Mouse (Mus musculus) hindbrain, postnatal 0 days (tissue): ENCODE data around the gene Hoxc9. TPM values are rescaled to one million over a fixed set of nuclear protein-coding genes. Genes with fewer than 3 reads are reported as not detected.
A peak's percentile ranks its signal among the peaks of the same experiment; 100 is the strongest.

Experiments
- ATAC-seq: fragments of 200-750 bp; cut with Nextera tagmentation; 2 replicates; pipeline ENCODE4 v1.8.0; 2017; ENCODE audit warnings: mild to moderate bottlenecking, moderate TSS enrichment, moderate library complexity
- DNase-seq: peaks from one replicate; pipeline ENCODE4 v3.0.0-alpha.2; 2015; ENCODE audit warnings: low spot score
- H3K27ac ChIP-seq: fragments of 300-500 bp; sonication (generic); 2 replicates; pipeline ENCODE4 v1.5.1; 2014; ENCODE audit warnings: mild to moderate bottlenecking
- H3K27me3 ChIP-seq: fragments of 300-500 bp; sonication (generic); 2 replicates; pipeline ENCODE4 v1.6.1; 2014; ENCODE audit warnings: low read length, mixed read lengths; ENCODE audit not compliant: insufficient read depth
- H3K36me3 ChIP-seq: fragments of 300-500 bp; sonication (generic); 2 replicates; pipeline ENCODE4 v1.6.1; 2014; ENCODE audit warnings: low read length, mixed read lengths; ENCODE audit not compliant: insufficient read depth
- H3K4me1 ChIP-seq: fragments of 300-500 bp; sonication (generic); 2 replicates; pipeline ENCODE4 v1.6.1; 2014; ENCODE audit warnings: antibody characterized with exemption, low read length, mixed read lengths; ENCODE audit not compliant: insufficient read depth
- H3K4me2 ChIP-seq: fragments of 300-500 bp; sonication (generic); 2 replicates; pipeline ENCODE4 v1.6.1; 2014; ENCODE audit warnings: low read depth, mild to moderate bottlenecking, low read length, moderate library complexity, mixed read lengths
- H3K4me3 ChIP-seq: fragments of 300-500 bp; sonication (generic); 2 replicates; pipeline ENCODE4 v1.5.1; 2014; ENCODE audit warnings: low read length
- H3K9ac ChIP-seq: fragments of 300-500 bp; sonication (generic); replicated peaks from 2 replicates; pipeline ENCODE4 v1.6.1; 2014; ENCODE audit warnings: mild to moderate bottlenecking, low read length, moderate library complexity, mixed read lengths
- H3K9me3 ChIP-seq: fragments of 300-500 bp; sonication (generic); 2 replicates; pipeline ENCODE4 v1.6.1; 2016; ENCODE audit warnings: low read length, mixed read lengths
- CTCF ChIP-seq: IDR thresholded peaks from 2 replicates; pipeline ENCODE4 v1.5.1; 2016; ENCODE audit warnings: antibody characterized with exemption, control low read depth, low read depth
- WGBS: fragments of 180-500 bp; shearing (Covaris S2); extraction: QIAGEN DNeasy Blood & Tissue Kit; methylation state at CpG from one replicate; pipeline ENCODE4 v1.1.7; 2014; 5-methylcytosine and 5-hydroxymethylcytosine counted together
- polyA plus RNA-seq: library from polyadenylated mRNA; unstranded; fragments of >200 nt; fragmentation: Nextera tagmentation; extraction: Ambion mirVana; gene quantifications from 2 replicates; pipeline ENCODE4 v1.2.1, GENCODE M21; 2015
- total RNA-seq: library from RNA; depleted of rRNA; stranded (reverse); fragments of >200 nt; gene quantifications from 2 replicates; pipeline ENCODE4 v1.2.3, GENCODE M21; 2014

Gene Hoxc9
- total and polyA plus RNA-seq, 2 experiments from 2014 or later, result not detected

- no peak overlapping the region for H3K9ac ChIP-seq
- no peaks in the 10 kb centered on the region for H3K4me1 ChIP-seq
- peaks cover 98% of the 10 kb centered on the region for H3K27me3 ChIP-seq
- H3K4me2 ChIP-seq, result no peak overlapping the region
- H3K4me3 ChIP-seq, result no peak overlapping the region
- no peaks in the 10 kb centered on the region for H3K36me3 ChIP-seq
- DNase-seq, result no peak
- no peak for TF ChIP-seq CTCF
- no peaks in the 10 kb centered on the region for H3K9me3 ChIP-seq
- WGBS, result 3% methylated on average over 34 of the region's 34 CpGs
- no peak for ATAC-seq
- H3K27ac ChIP-seq, result no peak overlapping the region
Observed at GRCm38 (mm10) chr15:102967511-102968397, 8.5 kb upstream of the Hoxc9 start.

GRCm38 (mm10) chr15:102969296-102969695, 6.9 kb upstream of the Hoxc9 start:
- WGBS, result 34% methylated on average over 1 of the region's 1 CpGs

GRCm38 (mm10) chr15:102970740-102971139, 5.5 kb upstream of the Hoxc9 start:
- Histone ChIP-seq H3K4me1 (no peaks in the 10 kb centered on the region), H3K4me2 (no peak overlapping the region), H3K27ac (no peak overlapping the region), H3K36me3 (no peaks in the 10 kb centered on the region), H3K27me3 (peaks cover 98% of the 10 kb centered on the region), H3K9ac (no peak overlapping the region), H3K9me3 (no peaks in the 10 kb centered on the region), H3K4me3 (no peak overlapping the region)
- WGBS, result 2% methylated on average over 12 of the region's 12 CpGs
- peak; percentile 64 for DNase-seq
- ATAC-seq, result no peak
- peak; percentile 45 for TF ChIP-seq CTCF

More at GRCm38 (mm10) chr15:102969296-102969695, 6.9 kb upstream of the Hoxc9 start:
- ATAC-seq, result no peak
- no peak for DNase-seq
- Histone ChIP-seq H3K36me3 (no peaks in the 10 kb centered on the region), H3K27ac (no peak overlapping the region), H3K9me3 (no peaks in the 10 kb centered on the region), H3K4me3 (no peak overlapping the region), H3K4me1 (no peaks in the 10 kb centered on the region), H3K4me2 (no peak overlapping the region), H3K27me3 (peaks cover 98% of the 10 kb centered on the region), H3K9ac (no peak overlapping the region)
- no peak for TF ChIP-seq CTCF

- no peak for TF ChIP-seq CTCF
- DNase-seq (no peak), ATAC-seq (no peak)
- Histone ChIP-seq H3K9ac (no peak overlapping the region), H3K4me1 (no peaks in the 10 kb centered on the region), H3K4me2 (no peak overlapping the region), H3K27ac (no peak overlapping the region), H3K9me3 (no peaks in the 10 kb centered on the region), H3K36me3 (no peaks in the 10 kb centered on the region), H3K27me3 (peaks cover 97% of the 10 kb centered on the region), H3K4me3 (no peak overlapping the region)
- 2% methylated on average over 20 of the region's 21 CpGs for WGBS
Observed at GRCm38 (mm10) chr15:102972254-102972653, 4.0 kb upstream of the Hoxc9 start.

- ATAC-seq, result no peak
- Histone ChIP-seq H3K4me3 (no peak overlapping the region), H3K9me3 (no peaks in the 10 kb centered on the region), H3K36me3 (no peaks in the 10 kb centered on the region), H3K27me3 (peaks cover 97% of the 10 kb centered on the region), H3K4me2 (no peak overlapping the region), H3K9ac (no peak overlapping the region), H3K4me1 (no peaks in the 10 kb centered on the region), H3K27ac (no peak overlapping the region)
- TF ChIP-seq CTCF, result no peak
- WGBS, result 3% methylated on average over 6 of the region's 6 CpGs
- no peak for DNase-seq
Observed at GRCm38 (mm10) chr15:102972753-102973152, 3.5 kb upstream of the Hoxc9 start.

GRCm38 (mm10) chr15:102975034-102975433, 1.2 kb upstream of the Hoxc9 start:
- ATAC-seq (no peak), DNase-seq (no peak)
- Histone ChIP-seq H3K27ac (no peak overlapping the region), H3K27me3 (peaks cover 97% of the 10 kb centered on the region), H3K4me3 (no peak overlapping the region), H3K36me3 (no peaks in the 10 kb centered on the region), H3K9ac (no peak overlapping the region), H3K4me1 (no peaks in the 10 kb centered on the region), H3K4me2 (no peak overlapping the region), H3K9me3 (no peaks in the 10 kb centered on the region)
- WGBS, result 8% methylated on average over 7 of the region's 7 CpGs
- no peak for TF ChIP-seq CTCF

- Histone ChIP-seq H3K9ac (no peak overlapping the region), H3K4me3 (no peak overlapping the region), H3K4me2 (no peak overlapping the region), H3K9me3 (no peaks in the 10 kb centered on the region), H3K27ac (no peak overlapping the region), H3K36me3 (no peaks in the 10 kb centered on the region), H3K4me1 (no peaks in the 10 kb centered on the region), H3K27me3 (peaks cover 92% of the 10 kb centered on the region)
- ATAC-seq, result no peak
- DNase-seq, result no peak
- no peak for TF ChIP-seq CTCF
- under 1% methylated on average over 21 of the region's 21 CpGs for WGBS
Observed at GRCm38 (mm10) chr15:102975688-102976111, 539 bp upstream of the Hoxc9 start.
